Mouse (Mus musculus) cerebellum, adult 2 months (tissue): Measurements from ENCODE around the gene Hsd3b1.

Source experiments
- CTCF ChIP-seq: fragments of 200-500 bp; IDR thresholded peaks from 2 replicates; pipeline ENCODE4 v1.5.1; 2011; ENCODE audit warnings: low read depth, mild to moderate bottlenecking, control low read depth, low read length, moderate library complexity, borderline replicate concordance; ENCODE audit not compliant: insufficient read depth
- POLR2A ChIP-seq: fragments of 200-500 bp; IDR thresholded peaks from 2 replicates; pipeline ENCODE4 v1.6.1; 2011; ENCODE audit warnings: low read length, control low read depth, borderline replicate concordance; ENCODE audit not compliant: insufficient read depth

GRCm38 (mm10) chr3:98855160-98855559 lies 4.4 kb downstream of the Hsd3b1 start:
- no peak for TF ChIP-seq POLR2A
- TF ChIP-seq CTCF: no peak
